Mouse (Mus musculus) ovary, postnatal 14 days (tissue): ENCODE data around the gene Etv3.
A peak's percentile ranks its signal among the peaks of the same experiment; 100 is the strongest.
"Not testable (repeated sequence)": the region's sequence is repeated elsewhere in the genome, so short reads cannot be mapped to it uniquely, and the experiment has no call there.

ENCODE experiments used
- DNase-seq: peaks from one replicate; pipeline ENCODE4 v3.0.0; 2022; ENCODE audit warnings: low spot score

Etv3 gene

DNA sequence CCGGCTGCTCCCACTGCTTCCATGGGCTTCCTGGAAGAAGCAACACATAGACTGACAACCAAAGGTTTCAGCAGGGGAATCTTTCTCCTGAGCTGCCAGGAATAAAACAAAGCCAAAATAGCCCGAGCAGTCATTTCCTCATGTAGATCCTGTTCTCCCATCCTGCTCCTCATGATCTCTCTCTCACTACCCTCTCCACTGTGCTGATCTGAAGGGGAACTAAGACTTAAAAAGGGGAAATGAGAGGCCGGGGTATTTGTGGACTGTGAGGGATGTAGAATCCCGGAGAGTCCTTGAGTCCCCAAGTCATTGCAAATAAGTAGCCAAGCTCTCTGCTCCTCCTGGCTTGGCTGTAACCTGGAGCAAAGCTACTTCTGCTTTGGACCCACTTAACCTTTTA, 4.1 kb upstream of the Etv3 start:
- no peak for DNase-seq

DNA sequence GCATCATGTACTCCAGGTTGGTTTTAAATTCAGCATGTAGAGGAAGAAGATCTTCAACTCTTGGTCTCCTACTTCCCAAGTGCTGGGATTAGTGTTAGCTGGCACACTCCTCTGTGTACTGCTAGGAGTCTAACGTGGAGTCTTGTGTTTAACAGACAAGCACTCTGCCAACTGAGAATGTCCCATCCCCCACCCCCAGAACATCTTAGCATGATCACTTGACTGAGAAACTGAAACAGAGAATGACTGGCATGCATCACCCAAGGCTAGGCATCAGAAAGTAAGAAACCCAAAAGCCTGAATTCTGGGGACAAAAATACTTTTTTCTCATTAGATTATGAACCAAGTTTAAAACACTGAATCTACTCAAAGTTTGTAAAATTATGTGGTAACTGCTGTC, 3.4 kb upstream of the Etv3 start:
- DNase-seq = no peak

DNA sequence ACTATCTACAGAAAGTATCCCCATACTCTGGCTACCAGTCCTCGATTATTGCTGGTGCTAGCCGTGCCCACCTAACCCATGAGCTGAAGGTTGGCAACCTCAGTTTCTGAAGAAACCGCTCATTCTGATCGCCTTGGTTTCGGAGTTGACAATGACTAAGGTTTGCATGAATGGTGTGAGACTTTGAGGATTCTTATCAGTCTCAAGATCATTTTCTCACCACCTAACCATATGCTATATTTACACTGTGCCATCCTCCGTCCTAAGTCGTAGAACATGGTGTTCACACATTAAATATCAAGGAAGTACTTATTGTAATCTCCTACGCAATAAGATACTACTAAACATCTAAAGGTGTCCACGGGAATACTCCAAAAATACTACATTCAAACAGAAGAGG, 1.5 kb upstream of the Etv3 start:
- DNase-seq = no peak

DNA sequence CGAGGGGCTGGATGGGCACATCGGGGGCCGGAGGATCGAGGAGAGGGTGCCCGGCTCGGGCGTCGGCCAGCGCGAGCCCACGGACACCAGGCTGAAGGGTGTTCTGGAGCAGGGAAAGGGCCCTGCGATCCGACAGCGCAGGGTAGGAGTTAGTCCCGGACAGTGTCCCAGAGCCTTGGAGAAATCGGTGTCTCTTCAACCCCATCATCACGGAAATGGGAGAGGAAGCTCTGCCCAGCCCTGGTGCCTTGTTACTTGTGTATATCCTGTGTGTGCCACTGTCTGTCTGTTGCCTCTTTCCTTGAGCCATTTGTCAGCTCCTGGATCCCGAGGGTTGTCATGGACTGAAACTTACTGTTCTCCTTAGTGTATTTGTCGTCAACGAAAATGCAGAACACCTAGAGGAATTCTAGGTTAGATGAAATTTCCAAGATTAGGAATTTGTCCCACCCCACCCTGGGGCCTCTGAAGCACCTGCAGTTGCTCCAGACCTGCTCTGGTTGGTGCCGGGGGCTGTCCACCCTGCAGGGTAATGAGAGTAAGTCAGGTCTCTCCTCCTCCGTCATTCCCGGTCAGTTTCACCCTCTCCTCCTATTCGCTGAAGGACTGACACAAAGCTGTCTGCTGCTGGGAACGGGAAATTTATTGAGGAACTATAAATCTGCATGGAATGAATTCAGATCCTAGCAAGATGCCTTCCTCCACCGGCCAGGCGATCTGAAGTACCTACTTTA, 797 bp downstream of the Etv3 start:
- no peak for DNase-seq

DNA sequence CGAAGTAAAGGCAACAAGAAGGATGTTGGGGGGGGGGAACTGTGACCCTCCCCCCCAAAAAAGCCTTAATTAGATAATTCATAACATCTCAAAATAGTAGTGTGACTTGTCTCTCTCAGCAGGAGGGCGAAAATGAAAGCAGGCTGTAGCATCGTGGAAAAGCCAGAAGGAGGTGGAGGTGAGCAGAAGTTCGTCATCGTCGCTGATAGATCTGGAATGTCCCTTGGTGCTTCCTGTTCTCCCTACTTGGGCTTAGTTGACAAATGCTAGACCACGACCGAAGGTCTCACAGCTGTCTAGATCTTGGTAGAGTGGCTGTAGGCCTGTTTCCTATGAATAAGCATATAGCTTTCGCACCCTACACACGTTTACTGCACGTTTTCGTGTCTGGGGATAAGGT, 1.9 kb downstream of the Etv3 start:
- no peak for DNase-seq

DNA sequence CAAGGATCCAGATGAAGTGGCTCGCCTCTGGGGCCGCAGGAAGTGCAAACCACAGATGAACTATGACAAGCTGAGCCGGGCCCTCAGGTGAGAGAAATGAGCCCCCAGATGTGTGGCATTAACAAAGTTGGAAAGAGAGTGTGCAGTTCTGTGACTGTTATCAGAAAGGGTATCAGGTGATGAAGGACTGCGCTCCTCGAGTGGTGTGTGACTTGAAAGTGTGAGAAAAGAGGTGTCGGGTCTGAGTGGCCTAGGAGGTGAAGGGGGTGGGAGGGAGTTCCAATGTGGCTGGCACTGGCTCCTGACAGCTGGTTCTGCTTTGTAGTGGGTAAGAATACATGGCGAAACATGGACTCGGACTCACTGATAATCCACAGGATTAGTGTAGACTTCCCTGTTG, 2.8 kb downstream of the Etv3 start:
- DNase-seq = no peak

DNA sequence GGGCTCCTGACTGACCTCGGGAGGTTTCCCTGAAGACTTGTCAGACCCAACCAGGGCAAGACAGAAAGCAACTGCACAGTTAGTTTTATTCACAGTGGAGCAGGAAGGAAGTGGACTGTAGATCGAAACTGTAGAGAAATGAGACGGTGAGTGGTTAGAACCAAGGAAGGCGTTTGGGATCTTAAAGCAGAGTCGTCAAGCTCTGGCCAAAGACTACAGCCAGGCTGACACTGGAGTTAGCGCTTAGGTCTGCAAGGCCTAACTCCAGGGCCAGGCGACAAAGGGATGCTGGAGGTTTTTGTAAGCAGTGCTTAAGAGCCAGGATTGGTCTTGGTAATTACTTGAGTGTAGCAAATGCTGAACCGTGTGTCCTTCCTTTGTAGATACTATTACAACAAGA, 3.6 kb downstream of the Etv3 start:
- DNase-seq = no peak

DNA sequence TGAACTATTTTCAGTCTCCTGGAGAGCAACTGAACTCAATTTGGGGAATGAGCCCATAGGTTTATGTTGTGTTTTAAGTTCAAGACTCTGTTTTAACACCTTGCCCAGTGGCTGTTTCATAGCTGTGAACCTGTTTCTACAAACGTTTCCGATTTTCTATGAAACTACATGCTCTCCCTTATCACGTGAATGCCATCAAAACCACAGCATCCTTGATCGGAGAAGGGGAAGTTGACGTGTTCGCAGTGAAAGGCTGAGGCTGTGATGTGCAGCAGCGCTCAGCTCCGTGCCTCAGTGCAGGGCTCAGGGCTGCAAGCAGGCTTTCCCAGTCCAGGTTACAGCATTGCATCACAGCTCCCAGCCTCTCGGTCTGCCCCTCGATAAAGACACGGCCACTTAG, 4.4 kb downstream of the Etv3 start:
- no peak for DNase-seq

DNA sequence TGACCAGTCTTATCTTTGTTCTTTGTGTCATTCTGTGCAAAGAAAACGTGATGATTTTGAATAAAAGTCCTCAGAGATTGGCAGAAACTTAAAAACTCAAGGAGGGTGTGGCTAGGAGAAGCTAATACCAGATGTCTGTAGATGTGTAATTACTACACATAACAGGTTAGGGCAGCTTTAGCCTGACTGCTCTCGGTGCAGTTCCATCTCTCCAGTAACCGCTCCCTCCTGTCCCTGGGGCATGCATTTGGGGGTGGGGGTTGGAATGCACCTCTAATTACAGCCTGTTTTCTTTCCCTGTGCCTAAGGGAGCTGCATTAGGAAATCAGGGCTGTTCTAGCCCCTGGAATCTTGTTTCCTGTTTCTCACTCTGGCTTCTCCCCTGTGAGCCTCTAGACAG, 5.0 kb downstream of the Etv3 start:
- DNase-seq = no peak

DNA sequence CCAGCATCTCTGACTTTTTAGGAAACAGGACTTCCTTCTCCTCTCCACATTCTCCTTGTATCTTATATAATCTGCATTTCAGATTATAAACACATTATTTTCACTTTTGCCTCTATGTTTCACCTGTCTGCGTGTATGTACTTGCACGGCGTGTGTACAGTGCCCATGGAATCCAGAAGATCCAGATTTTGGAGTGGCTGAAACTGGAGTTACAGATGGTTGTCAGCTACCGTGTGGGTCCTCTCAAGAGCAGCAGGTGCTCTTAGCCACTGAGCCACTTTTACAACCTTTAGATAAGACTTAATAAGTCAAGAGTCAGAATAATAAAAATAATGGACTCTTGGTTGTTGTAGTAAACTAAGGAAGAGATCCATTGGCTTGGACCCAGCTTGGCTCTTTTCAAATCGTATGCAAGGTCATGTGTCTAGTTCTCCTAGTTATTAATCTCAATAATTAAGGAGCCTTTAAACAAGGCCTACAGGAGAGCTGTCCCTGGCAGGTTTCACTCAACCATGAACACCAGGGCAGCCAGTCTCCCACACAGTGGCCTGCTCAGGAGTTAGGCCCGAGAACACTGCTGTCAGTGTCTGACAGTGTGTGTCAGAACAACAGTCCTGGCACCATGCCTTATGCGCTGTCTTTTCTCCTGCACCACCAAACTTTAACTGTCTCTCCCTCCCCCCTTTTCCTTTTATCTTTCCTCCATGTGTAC, 8.6 kb downstream of the Etv3 start:
- no peak for DNase-seq

DNA sequence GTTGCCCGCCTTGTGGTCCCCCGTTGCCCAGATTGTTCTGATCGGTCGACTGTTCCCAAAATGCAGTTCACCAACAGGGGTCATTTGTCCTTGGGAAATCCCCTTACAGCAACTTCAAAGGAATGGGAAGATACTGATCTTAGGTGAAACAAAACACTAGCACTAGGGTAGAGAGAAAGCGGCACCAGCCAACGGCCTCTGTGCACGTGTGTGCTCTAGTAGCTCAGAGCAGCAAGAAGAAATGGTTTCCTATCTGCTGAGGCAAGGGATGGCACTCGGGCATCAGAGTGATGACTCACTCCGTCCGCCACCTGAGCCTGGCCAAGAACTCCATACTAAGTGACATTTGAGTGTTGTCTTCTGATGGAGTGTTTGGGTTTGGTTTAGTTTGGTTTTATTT, 12.8 kb downstream of the Etv3 start:
- no peak for DNase-seq

DNA sequence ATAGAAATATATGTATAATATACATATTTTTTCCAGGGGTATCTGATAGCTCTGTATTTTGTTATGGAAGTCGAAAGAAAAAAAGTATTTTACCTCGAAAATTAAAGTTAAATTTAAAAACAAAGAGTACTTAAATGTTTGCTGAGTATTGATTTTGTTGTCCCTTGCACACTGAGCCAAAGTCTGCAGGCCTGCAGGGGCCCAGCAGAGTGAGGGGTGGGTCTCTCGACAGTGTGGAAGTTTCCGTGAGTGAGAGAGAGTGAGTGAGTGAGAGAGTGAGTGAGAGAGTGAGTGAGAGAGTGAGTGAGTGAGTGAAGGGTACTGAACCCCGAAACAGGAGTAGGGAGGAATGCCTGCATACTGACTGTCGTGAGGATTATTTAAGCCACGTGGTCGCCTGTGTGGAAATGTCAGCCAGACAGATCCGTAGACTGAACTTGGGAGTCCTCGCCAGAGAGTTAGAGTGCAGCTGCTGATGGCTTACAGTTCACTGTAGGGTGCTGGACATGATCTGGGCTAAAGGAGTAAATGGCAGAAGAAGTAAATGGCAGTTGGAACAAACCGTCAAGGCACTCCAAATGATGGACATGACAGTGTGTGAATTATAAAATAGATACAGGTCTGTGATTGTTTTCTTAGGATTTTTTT, 14.9 kb downstream of the Etv3 start:
- DNase-seq = no peak

DNA sequence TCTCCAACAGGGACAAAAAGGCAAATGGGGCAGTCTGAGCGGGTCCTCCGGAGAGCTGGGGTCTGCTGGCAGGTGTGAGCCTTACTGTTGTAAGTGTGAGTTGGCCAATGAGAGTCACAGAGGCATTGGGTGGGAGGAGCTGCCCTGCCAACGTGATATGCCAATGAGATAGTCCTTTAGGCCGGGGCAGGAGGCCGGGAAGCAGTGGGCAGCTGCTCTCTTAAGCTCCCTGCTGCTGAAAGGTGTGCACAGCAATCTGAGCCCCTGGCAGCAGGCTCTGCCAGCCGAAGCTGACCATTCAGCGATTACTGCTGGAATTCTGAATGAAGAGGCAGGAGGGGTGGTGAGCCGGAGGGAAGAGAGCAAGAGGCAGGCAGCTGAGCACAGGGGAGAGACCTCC, 15.5 kb downstream of the Etv3 start:
- no peak for DNase-seq

DNA sequence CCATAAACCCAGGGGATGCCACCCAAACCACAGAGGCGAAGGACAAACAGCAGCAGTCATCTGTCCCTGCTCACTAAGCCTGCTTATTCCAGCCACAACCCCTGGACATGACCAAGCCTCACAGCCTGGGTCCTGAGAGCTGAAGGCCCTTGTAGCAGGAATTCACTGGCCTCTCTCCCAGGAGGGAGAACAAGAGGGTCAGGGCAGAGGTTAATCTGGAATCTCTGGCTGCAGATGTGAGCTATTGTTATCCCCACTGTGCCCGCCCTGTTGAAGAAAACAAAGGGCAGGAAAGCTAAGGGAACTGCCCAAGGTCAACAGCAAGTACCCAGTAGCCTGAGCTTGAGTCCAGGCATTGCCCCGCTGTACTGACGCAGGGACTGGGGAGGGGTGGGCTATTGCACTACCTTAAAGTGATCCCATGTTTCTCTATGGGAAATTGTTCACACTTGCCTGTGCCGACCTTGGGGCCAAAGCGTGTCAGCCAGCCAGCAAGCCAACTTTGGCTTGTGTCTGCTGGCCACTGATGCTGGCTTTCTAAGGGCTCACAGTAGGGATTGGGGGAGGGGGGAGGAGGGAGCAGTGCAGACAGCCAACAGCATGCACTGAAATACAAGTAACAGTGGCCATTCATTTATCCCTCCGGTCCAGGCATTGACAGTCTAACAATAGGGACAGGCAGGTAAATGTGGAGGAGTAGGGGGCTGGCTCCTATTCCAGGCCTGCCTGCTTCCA, 17.4 kb downstream of the Etv3 start:
- DNase-seq = no peak

DNA sequence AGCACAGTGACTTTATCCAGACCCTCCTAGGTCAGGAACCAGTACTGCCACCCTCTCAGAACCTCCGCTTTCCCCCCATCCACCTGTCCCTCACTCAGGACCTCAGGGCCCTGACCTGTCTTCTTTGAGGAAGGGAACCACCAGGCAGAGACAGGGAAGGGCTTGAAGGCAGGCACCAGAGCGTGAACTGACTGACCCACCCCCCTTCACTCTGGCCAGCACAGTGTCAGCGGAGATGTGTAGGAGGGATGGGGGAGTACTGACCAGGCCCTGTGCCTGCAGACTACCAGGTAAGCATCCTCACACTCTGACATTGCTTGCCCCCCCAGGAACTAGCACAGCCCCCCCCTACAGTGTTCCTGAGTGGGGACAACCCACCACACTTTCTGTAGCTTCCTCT, 20.3 kb downstream of the Etv3 start:
- DNase-seq = no peak

DNA sequence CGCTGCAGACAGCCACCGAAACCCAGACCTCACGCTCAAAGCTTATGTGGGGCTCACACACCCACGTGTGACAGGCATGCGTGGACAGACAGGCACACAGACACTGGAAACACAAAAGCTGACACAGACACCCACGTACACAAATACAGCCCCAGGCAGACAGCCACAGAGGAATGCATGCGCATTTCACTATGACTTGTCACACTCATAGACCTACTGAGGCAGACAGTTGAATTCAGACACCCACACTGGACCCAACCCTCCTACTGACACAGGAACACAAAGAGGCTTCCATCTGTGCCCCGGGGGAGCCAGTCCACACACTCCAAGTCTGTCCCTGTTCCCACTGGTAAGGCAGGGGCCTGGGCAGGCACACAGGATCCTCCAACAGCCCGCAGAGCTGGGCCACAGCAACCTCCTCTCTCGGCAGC, 21.1 kb downstream of the Etv3 start:
- no peak for DNase-seq

DNA sequence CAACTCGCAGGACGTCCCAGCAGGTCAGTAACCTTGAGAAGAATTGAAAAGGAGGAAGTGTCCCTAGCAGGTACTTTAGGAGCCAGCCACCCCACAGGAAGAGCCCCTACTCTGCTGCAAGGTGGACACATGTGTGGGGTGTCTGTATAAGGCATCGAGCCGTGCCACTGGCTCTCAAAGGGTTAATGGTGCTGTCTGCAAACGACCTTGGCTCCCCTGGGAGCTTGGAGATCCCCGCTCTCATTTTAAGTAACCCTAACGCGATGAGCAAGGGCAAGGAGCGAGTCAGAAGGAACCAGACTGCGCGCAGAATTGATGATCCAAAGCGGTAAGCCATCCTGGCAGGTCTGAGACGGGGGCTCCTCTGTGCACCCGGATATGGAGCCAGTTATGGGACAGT, 24.7 kb downstream of the Etv3 start:
- DNase-seq = no peak

DNA sequence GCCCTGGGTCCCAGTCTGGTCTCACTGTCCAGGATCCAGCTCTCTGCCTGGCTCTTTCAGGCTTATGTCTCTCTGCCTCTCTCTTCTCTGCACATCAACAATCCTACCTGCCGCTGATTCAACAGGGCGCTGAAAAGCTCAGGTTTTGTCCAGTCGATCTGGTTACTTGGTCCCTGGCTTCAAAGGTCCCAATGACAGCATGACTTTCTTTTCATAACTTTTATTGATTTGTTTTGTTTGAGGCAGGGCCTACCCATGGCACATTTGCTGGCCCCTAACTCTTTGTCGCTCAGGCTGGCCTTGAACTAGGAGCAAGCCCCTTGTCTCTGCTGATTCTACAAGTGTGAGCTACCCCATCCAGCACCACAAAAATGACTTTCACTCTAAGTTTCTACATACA, 27.1 kb downstream of the Etv3 start:
- DNase-seq = no peak

DNA sequence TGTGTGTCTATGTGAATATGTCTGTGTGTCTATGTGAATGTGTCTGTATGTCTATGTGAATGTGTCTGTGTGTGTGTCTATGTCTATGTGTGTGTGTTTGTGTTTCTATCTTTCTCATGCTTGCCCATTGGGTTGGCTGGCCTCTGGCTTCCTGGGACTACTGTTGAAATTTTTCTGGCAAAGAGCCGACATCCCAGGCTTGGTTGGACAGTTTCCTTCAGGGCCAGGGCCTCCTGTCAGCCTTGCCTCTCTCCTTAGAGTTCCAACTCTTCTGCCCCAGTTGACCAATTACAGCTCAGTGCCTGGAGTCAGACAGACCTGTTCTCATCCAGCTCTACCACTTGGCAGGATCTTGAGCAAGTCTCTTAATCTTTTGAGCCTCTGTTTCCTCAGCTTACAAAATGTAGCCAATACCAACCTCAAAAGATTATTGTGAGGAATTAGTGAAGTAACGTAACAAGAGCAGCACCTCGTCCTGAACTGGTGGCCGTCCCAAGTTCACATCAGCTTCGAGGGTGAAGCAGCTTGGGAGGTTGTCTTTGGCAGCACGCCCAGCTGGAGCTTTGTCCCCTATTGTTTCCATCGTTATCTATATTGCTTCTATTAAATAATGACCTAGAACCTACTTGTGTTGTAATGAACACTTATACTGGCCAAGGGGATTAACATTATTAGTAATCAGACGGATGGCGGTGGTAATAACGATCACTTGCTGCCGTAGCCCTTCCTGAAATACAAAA, 28.2 kb downstream of the Etv3 start:
- DNase-seq = peak; percentile 25

DNA sequence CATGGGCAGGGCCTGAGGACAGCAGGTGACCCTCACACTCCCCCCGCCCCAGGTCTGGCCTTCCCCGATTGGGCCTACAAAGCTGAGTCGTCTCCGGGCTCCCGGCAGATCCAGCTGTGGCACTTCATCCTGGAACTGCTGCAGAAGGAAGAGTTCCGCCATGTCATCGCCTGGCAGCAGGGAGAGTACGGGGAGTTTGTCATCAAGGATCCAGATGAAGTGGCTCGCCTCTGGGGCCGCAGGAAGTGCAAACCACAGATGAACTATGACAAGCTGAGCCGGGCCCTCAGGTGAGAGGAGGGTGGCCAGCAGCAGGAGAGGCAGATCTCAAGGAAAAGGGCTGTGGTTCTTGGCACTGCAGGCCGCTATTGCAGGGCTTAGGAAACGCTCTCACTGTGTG, 29.7 kb downstream of the Etv3 start:
- not testable (repeated sequence) for DNase-seq

DNA sequence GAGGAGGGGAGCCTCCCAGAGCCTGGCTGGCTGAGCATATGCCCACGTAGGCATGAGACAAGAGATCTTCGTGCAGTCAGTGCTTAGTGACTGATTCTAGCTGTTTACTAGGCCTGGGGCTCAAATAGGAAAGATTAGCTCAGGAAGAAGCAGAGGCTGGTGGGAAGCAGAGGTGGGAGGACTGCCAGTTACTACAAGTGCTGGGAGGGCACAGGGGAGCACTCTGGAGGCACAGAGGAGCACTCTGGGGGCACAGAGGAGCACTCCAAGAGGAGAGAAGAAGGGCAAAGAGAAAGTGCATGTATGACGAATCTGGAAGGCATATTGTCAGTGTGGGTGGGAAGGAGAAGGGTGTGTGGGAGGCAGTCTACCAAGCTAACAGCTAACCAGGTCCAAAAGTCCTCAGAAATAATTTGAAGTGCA, 30.9 kb downstream of the Etv3 start:
- DNase-seq = no peak

DNA sequence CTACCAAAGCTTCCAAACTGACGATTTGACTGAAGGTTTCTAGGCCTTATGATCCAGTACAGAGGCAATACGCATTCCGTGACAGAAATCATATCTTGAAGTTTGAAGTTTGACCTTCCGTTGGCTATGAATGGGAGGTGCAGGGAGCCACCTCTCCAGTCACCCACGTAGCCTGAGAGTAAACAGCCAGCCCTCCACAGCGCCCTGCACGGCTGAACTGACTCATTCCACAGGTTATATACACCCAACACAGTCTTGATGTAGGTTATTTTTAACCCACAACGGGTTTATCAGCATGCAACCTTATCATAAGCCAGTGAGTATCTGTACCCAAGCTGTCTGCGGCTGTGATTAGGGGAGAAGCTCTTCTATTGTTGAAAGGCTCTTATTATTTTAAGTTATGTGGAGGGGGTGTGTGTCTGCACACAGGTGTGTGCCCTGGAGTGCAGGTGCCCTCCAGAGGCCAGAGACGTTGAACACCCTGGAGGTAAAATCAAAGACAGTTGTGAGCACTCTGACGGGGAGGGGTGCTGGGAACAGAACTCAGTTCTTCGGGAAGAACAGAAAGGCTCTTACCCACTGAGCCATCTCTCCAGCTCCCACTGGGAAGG, 31.6 kb downstream of the Etv3 start:
- no peak for DNase-seq
